Mouse (Mus musculus) midbrain, embryonic 11.5 days (tissue): ENCODE measurements around the gene Tcf25. TPM values are rescaled to one million over a fixed set of nuclear protein-coding genes. Genes with fewer than 3 reads are reported as not detected.

Experiments used
- ATAC-seq: fragments of 200-750 bp; cut with Nextera tagmentation; 2 replicates; pipeline ENCODE4 v1.8.0; 2017; ENCODE audit warnings: moderate TSS enrichment, moderate library complexity; ENCODE audit not compliant: low FRiP score
- DNase-seq: peaks from one replicate; pipeline ENCODE4 v3.0.0; 2015; ENCODE audit warnings: low spot score; ENCODE audit errors: missing footprints
- H3K27ac ChIP-seq: fragments of 300-500 bp; sonication (generic); 2 replicates; pipeline ENCODE4 v1.5.1; 2014; ENCODE audit warnings: low read depth, low read length
- H3K27me3 ChIP-seq: fragments of 300-500 bp; sonication (generic); 2 replicates; pipeline ENCODE4 v1.6.1; 2014; ENCODE audit warnings: mild to moderate bottlenecking, low read length, moderate library complexity, mixed read lengths; ENCODE audit not compliant: control insufficient read depth, insufficient read depth
- H3K36me3 ChIP-seq: fragments of 300-500 bp; sonication (generic); 2 replicates; pipeline ENCODE4 v1.6.1; 2014; ENCODE audit warnings: mild to moderate bottlenecking, low read length, moderate library complexity, mixed read lengths; ENCODE audit not compliant: control insufficient read depth, insufficient read depth
- H3K4me1 ChIP-seq: fragments of 300-500 bp; sonication (generic); 2 replicates; pipeline ENCODE4 v1.6.1; 2014; ENCODE audit warnings: low read length; ENCODE audit not compliant: control insufficient read depth, insufficient read depth
- H3K4me2 ChIP-seq: fragments of 300-500 bp; sonication (generic); 2 replicates; pipeline ENCODE4 v1.6.1; 2014; ENCODE audit warnings: mild to moderate bottlenecking, moderate library complexity
- H3K4me3 ChIP-seq: fragments of 300-500 bp; sonication (generic); 2 replicates; pipeline ENCODE4 v1.5.1; 2014; ENCODE audit warnings: low read depth, low read length
- H3K9ac ChIP-seq: fragments of 300-500 bp; sonication (generic); 2 replicates; pipeline ENCODE4 v1.6.1; 2014; ENCODE audit warnings: low read length
- H3K9me3 ChIP-seq: fragments of 300-500 bp; sonication (generic); 2 replicates; pipeline ENCODE4 v1.6.1; 2016; ENCODE audit warnings: low read length; ENCODE audit not compliant: control insufficient read depth
- WGBS: fragments of 180-500 bp; shearing (Covaris S2); extraction: QIAGEN DNeasy Blood & Tissue Kit; methylation state at CpG from one replicate; pipeline ENCODE4 v1.1.7; 2014; 5-methylcytosine and 5-hydroxymethylcytosine counted together
- polyA plus RNA-seq: library from polyadenylated mRNA; unstranded; fragments of >200 nt; fragmentation: Nextera tagmentation; extraction: Ambion mirVana; gene quantifications from 2 replicates; pipeline ENCODE4 v1.2.1, GENCODE M21; 2014

Gene Tcf25
- polyA plus RNA-seq, 1 experiment from 2014 or later: 181 TPM

DNA sequence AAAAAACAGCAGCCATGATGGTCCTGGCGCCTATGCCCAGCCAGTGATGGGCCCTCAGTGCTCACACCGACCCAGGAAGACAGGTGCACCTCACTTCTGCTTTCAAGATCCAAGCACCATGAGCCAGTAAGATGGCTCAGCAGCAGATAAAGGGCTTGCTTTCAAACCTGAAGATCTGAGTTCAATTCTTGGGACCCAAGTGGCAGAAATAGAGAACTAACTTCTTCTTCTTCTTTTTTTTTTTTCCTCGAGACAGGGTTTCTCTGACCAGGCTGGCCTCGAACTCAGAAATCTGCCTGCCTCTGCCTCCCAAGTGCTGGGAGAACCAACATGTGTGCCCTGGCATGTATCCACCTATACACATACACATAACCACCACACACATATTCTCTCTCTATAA is 46.2 kb downstream of the Tcf25 start:
- no peaks in the 10 kb centered on the region for H3K9me3 ChIP-seq
- no peak overlapping the region for H3K9ac ChIP-seq
- no peaks in the 10 kb centered on the region for H3K27me3 ChIP-seq
- peaks cover 17% of the 10 kb centered on the region for H3K36me3 ChIP-seq
- ATAC-seq (no peak), DNase-seq (no peak)
- H3K4me1 ChIP-seq: peaks cover 3% of the 10 kb centered on the region; the same call in 1 of the 2 replicates
- WGBS: 95% methylated on average over 4 of the region's 4 CpGs
- no peak overlapping the region for H3K4me2 ChIP-seq
- no peak overlapping the region for H3K4me3 ChIP-seq
- H3K27ac ChIP-seq: no peak overlapping the region

DNA sequence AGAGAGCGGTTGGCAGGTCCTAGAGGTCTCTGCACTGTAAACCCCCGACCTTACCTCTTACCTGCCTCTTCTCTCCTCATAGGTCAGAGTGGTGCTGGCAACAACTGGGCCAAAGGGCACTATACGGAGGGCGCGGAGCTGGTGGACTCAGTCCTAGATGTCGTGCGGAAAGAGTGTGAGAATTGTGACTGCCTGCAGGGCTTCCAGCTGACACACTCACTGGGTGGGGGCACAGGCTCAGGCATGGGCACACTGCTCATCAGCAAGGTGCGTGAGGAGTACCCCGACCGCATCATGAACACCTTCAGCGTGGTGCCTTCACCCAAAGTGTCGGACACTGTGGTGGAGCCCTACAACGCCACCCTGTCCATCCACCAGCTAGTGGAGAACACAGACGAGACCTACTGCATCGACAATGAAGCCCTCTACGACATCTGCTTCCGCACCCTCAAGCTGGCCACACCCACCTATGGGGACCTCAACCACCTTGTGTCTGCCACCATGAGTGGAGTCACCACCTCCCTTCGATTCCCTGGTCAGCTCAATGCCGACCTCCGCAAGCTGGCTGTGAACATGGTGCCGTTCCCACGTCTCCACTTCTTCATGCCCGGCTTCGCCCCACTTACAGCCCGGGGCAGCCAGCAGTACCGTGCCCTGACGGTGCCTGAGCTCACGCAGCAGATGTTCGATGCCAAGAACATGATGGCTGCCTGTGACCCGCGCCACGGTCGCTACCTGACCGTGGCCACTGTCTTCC is 47.1 kb downstream of the Tcf25 start:
- Histone ChIP-seq H3K4me3 (no peak overlapping the region), H3K9me3 (no peaks in the 10 kb centered on the region), H3K36me3 (peaks cover 17% of the 10 kb centered on the region), H3K4me2 (no peak overlapping the region), H3K9ac (no peak overlapping the region), H3K4me1 (peaks cover 3% of the 10 kb centered on the region; the same call in 1 of the 2 replicates), H3K27ac (no peak overlapping the region), H3K27me3 (no peaks in the 10 kb centered on the region)
- peak; percentile 59 for DNase-seq
- 94% methylated on average over 34 of the region's 34 CpGs for WGBS
- no peak for ATAC-seq

DNA sequence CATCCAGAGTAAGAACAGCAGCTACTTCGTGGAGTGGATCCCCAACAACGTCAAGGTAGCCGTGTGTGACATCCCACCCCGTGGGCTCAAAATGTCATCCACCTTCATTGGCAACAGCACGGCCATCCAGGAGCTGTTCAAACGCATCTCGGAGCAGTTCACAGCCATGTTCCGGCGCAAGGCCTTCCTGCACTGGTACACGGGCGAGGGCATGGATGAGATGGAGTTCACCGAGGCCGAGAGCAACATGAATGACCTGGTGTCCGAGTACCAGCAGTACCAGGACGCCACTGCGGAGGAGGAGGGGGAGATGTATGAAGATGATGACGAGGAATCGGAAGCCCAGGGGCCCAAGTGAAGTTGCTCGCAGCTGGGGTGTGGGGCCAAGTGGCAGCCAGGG is 47.8 kb downstream of the Tcf25 start:
- no peaks in the 10 kb centered on the region for H3K9me3 ChIP-seq
- H3K4me2 ChIP-seq: no peak overlapping the region
- H3K27ac ChIP-seq: no peak overlapping the region
- H3K4me1 ChIP-seq: peaks cover 3% of the 10 kb centered on the region; the same call in 1 of the 2 replicates
- ATAC-seq (no peak), DNase-seq (peak; percentile 62)
- WGBS: 90% methylated on average over 19 of the region's 19 CpGs
- no peak overlapping the region for H3K4me3 ChIP-seq
- H3K27me3 ChIP-seq: no peaks in the 10 kb centered on the region
- peaks cover 17% of the 10 kb centered on the region for H3K36me3 ChIP-seq
- H3K9ac ChIP-seq: no peak overlapping the region

DNA sequence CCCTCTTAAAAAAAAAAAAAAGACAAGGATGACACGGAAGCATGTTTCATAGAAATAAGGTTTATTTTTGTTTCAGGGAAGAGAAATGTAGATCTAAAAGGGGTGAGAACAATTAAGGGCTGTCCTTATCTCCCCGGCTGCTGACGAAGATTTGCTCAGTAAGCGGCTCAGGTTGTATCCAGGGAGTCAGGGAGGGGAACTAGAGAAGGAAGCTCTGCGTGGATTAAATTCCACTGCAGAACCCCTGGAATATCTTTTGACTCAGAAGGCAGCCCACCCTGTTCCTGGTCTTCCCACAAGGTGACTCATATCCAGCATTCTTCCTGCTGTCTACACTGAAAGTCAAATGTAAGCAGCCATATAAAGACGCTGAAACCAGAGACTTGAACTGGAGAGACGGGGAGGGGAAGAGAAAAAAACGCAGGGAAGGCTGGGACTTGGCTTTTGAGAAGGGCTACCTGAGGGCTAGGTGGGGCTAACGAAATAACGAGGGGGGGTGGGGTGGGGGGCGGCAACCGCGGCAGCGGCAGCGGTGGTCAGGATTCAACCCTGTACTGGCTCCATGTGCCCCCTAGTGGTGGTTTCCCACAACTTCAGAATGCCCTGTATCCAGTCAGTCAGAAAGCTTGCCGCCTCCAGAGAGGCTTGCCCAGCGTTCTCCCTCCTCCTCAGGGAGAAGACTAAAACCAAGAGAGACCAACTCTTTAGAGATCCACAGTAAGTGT is 48.7 kb downstream of the Tcf25 start:
- H3K36me3 ChIP-seq: peaks cover 17% of the 10 kb centered on the region
- 16% methylated on average over 17 of the region's 17 CpGs for WGBS
- H3K4me1 ChIP-seq: no peaks in the 10 kb centered on the region
- peaks cover 5% of the 10 kb centered on the region; the same call in 1 of the 2 replicates for H3K9me3 ChIP-seq
- H3K27me3 ChIP-seq: no peaks in the 10 kb centered on the region
- H3K27ac ChIP-seq: no peak overlapping the region
- H3K4me2 ChIP-seq: no peak overlapping the region
- DNase-seq: peak; percentile 94
- no peak overlapping the region for H3K4me3 ChIP-seq
- peak; percentile 60; the same call in 1 of the 2 replicates for ATAC-seq
- H3K9ac ChIP-seq: no peak overlapping the region

DNA sequence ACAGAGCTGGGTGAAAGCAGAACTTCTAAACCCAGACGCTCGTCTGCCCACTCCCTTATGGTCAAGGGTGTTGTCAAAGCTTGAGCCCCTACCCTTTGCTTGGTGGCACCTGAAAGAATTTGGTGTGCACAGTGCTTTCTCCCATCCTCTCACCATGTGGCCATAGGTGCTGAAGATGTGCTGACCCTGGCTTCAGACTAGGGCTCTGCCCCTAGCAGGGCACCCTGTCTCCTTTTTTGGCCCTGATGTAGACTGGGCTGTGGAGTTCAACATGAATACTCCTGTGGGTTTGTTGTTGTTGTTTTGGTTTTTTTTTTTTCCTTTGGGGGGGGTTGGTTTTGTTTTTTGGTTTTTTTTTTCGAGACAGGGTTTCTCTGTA is 49.2 kb downstream of the Tcf25 start:
- Histone ChIP-seq H3K9me3 (peaks cover 9% of the 10 kb centered on the region), H3K27me3 (no peaks in the 10 kb centered on the region), H3K4me2 (no peak overlapping the region), H3K4me1 (no peaks in the 10 kb centered on the region), H3K4me3 (no peak overlapping the region), H3K27ac (no peak overlapping the region), H3K36me3 (peaks cover 17% of the 10 kb centered on the region), H3K9ac (no peak overlapping the region)
- DNase-seq (no peak), ATAC-seq (peak; percentile 58)
- WGBS: 21% methylated on average over 3 of the region's 3 CpGs

DNA sequence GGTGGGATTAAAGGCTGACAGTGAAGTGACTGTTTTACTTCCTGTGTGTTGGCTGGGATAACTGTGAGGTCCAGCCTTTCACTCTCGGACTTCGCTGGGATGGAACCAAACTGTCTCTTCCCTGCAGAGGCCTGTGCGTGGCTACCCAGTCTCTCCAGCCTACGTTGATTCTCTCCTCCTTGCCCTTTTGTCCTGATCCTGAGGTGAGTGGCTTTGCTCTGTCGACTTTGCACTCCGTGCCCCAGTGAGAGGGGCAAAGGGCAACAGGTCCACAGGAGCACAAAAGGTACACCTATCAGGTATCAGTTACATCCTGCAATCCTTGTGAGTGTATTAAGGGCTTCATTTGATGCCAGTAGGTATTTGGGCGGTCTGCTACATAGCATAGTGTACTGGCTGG is 49.9 kb downstream of the Tcf25 start, which contains the start of gene Def8:
Gene Def8, plus strand, starts transcription at position 87 of the 400 bp plus-strand sequence.
- Histone ChIP-seq H3K4me2 (no peak within 1 kb of the TSS), H3K9ac (no peak within 1 kb of the TSS), H3K27ac (no peak within 1 kb of the TSS), H3K27me3 (no peaks in the 10 kb centered on the region), H3K4me1 (no peaks in the 10 kb centered on the region), H3K36me3 (peaks cover 15% of the 10 kb centered on the region), H3K9me3 (peaks cover 15% of the 10 kb centered on the region), H3K4me3 (no peak within 1 kb of the TSS)
- no peak for ATAC-seq
- peak; percentile 65 for DNase-seq
- WGBS: 83% methylated on average over 7 of the region's 7 CpGs

DNA sequence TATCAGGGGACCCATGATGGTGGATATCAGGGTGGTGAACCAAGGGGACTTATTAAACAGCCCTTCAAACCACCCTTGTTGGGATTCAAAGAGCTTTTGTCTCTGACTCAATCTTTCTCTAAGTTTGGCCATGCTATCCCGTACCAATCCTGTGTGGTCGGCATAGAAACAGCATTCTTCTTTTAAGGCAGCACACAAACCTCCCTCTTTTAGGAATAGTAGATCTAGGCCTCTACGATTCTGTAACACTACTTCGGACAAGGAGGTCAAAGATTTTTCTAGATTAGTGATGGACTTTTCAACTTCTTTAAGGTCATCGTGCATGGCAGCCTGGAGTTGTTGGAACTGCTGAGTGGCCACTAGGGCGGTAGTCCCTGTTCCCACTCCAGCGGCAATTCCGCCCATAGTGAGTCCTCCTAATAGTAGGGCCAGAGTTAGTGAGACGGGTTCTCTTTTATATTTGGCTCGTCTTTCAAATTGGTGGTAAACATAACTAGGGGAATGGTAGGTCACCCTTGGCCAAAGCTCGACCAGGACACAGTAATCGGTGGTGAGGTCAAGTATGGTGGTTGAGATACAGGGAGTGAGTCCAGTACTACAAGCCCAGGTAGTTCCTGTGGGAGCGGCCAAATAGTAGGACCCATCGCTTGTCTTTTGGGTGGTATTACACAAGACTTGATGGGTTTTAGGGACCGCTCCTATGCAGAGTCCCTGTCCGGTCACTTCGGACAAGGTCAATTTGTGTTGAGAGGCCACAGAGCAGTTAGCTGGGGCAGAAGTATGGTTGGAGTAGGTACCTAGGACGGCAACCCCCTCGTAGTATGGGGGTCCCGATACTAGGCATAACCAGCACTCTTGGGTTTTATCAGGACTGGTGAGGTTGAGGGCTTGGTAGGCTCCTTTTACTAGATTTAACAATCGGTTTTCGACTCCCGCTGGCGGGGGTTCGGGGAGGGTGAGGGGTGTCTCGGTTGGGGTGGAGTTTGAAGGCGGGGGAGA is 53.3 kb downstream of the Tcf25 start:
- no peak for ATAC-seq
- Histone ChIP-seq H3K4me2 (no peak overlapping the region), H3K4me3 (no peak overlapping the region), H3K36me3 (no peaks in the 10 kb centered on the region), H3K27ac (no peak overlapping the region), H3K9me3 (peaks cover 32% of the 10 kb centered on the region), H3K4me1 (no peaks in the 10 kb centered on the region), H3K9ac (no peak overlapping the region), H3K27me3 (no peaks in the 10 kb centered on the region)
- peak; percentile 70 for DNase-seq
- 96% methylated on average over 27 of the region's 27 CpGs for WGBS

DNA sequence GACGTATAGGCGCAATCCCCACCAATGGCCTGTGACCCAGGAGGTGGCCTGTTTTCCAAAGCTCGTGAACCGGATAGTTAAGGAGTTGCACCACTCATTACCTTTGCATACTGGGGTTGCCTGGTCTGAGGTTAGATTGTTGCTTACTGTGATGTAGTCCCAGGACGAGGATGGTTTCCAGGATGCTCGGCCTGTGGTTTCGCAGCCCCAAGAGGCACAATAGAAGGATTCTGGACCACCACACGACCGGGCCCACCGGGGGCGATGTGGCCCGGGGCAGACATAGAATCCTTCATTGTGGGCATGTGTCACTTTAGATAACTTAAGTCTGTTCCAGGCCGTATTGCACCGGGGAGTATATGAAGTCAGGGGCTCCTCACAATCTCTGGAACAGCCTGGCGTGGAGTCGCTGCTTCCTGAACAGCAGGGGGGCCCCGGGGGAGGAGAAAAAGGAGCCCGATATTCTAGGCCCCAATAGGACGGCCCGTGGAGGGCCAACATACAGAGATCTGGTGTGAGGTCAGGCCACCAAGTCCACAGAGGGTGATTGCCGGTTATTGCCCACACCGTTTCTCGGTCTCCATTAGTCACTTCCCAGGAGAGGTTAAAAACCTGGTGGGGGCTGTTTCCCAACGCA is 54.2 kb downstream of the Tcf25 start:
- ATAC-seq: no peak
- Histone ChIP-seq H3K27ac (no peak overlapping the region), H3K36me3 (no peaks in the 10 kb centered on the region), H3K9ac (no peak overlapping the region), H3K9me3 (peaks cover 36% of the 10 kb centered on the region), H3K4me3 (no peak overlapping the region), H3K4me1 (no peaks in the 10 kb centered on the region), H3K4me2 (no peak overlapping the region), H3K27me3 (no peaks in the 10 kb centered on the region)
- WGBS: 94% methylated on average over 24 of the region's 24 CpGs
- peak; percentile 28 for DNase-seq
